Mouse (Mus musculus) retina, postnatal 7 days (tissue): ENCODE measurements around the gene Parvg.
"Not testable (repeated sequence)": the region's sequence is repeated elsewhere in the genome, so short reads cannot be mapped to it uniquely, and the experiment has no call there.

ENCODE experiments used
- DNase-seq: peaks from one replicate; pipeline ENCODE4 v3.0.0-alpha.2; 2012; ENCODE audit warnings: low read depth, low spot score

Gene Parvg

GRCm38 (mm10) chr15:84323966-84324869 lies at the start of gene Parvg:
Parvg (plus strand) TSS chr15:84324026.
- DNase-seq, result no peak

GRCm38 (mm10) chr15:84276066-84276465 lies 47.8 kb upstream of the Parvg start:
- DNase-seq, result no peak

- DNase-seq, result no peak
Measured at GRCm38 (mm10) chr15:84278091-84278490, 45.7 kb upstream of the Parvg start.

- no peak for DNase-seq
Measured at GRCm38 (mm10) chr15:84278656-84279055, 45.2 kb upstream of the Parvg start.

GRCm38 (mm10) chr15:84280309-84280708 lies 43.5 kb upstream of the Parvg start:
- no peak for DNase-seq

- no peak for DNase-seq
Measured at GRCm38 (mm10) chr15:84280712-84281347, 43.0 kb upstream of the Parvg start.

- DNase-seq, result no peak
Measured at GRCm38 (mm10) chr15:84282206-84283085, 41.4 kb upstream of the Parvg start.

- no peak for DNase-seq
Measured at GRCm38 (mm10) chr15:84284059-84284458, 39.8 kb upstream of the Parvg start.

- DNase-seq, result no peak
Measured at GRCm38 (mm10) chr15:84285453-84285852, 38.4 kb upstream of the Parvg start.

- DNase-seq, result not testable (repeated sequence)
Measured at GRCm38 (mm10) chr15:84288953-84289352, 34.9 kb upstream of the Parvg start.

GRCm38 (mm10) chr15:84291097-84291496 lies 32.7 kb upstream of the Parvg start:
- DNase-seq, result no peak

GRCm38 (mm10) chr15:84293590-84293989 lies 30.2 kb upstream of the Parvg start:
- DNase-seq, result no peak

GRCm38 (mm10) chr15:84294391-84294790 lies 29.4 kb upstream of the Parvg start:
- DNase-seq, result no peak

GRCm38 (mm10) chr15:84295225-84295624 lies 28.6 kb upstream of the Parvg start:
- DNase-seq, result no peak

- no peak for DNase-seq
Measured at GRCm38 (mm10) chr15:84297454-84297853, 26.4 kb upstream of the Parvg start.

GRCm38 (mm10) chr15:84298804-84299370 lies 24.9 kb upstream of the Parvg start:
- no peak for DNase-seq

GRCm38 (mm10) chr15:84299662-84300333 lies 24.0 kb upstream of the Parvg start:
- no peak for DNase-seq

- no peak for DNase-seq
Measured at GRCm38 (mm10) chr15:84300591-84300990, 23.2 kb upstream of the Parvg start.

GRCm38 (mm10) chr15:84301026-84301425 lies 22.8 kb upstream of the Parvg start:
- peak; percentile 95 for DNase-seq

- DNase-seq, result no peak
Measured at GRCm38 (mm10) chr15:84301641-84302420, 22.0 kb upstream of the Parvg start.
